Mouse (Mus musculus): ENCODE measurements around the gene Ltc4s. TPM values are rescaled to one million over a fixed set of nuclear protein-coding genes. Genes with fewer than 3 reads are reported as not detected.

The Ltc4s gene
- total and polyA plus RNA-seq, 3 experiments = 0.47 to 2.0 (median 1.4) TPM

DNA sequence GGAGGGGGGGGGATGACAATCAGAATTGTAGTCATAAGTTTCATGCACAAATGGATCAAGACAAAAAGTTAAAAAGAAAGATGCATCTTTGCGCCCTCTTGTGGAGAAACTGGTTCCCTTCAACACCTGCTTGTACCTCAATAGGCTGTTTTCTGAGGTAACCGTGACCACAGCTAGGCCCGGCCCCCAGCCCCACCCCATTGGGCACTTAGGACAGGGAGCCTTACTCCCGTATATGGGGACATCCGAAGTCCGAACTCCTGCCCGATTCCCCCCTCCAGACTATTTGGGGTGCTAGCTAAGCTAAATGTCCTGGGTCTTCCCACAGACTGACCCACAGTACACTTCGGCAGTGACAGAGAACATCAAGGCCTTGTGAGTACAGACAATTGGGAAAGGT is 7.0 kb downstream of the Ltc4s start:
- peak; percentile 83 for DNase-seq (ENCODE audit: extremely low read depth)
- Histone ChIP-seq H3K9me3 (replicated peaks; ENCODE audit: low read length) (no peaks in the 10 kb centered on the region), H3K27ac (ENCODE audit: insufficient read depth, low read depth) (no peak overlapping the region), H3K4me2 (ENCODE audit: insufficient read depth, low read depth, poor library complexity, severe bottlenecking) (no peak overlapping the region), H3K27me3 (replicated peaks) (no peaks in the 10 kb centered on the region), H3K79me2 (replicated peaks; ENCODE audit: control insufficient read depth, extremely low read depth, insufficient read depth, poor library complexity, severe bottlenecking) (no peaks in the 10 kb centered on the region; the same call in 1 of the 2 replicates), H3K36me3 (replicated peaks in 1 of 2; ENCODE audit: control insufficient read depth in 1 of 2, insufficient read depth in 1 of 2, low read length in 1 of 2) (peaks cover 42 to 76% of the 10 kb centered on the region in 2 experiments), H3K9ac (ENCODE audit: insufficient read depth, low read depth) (no peak overlapping the region), H3K4me1 (ENCODE audit: control insufficient read depth in 1 of 2, insufficient read depth in 2 of 2) (peaks cover 22 to 57% of the 10 kb centered on the region in 2 experiments), H3K4me3 (replicated peaks in 1 of 3; ENCODE audit: low read depth in 2 of 3, low read length in 2 of 3, poor library complexity in 1 of 3) (no peak overlapping the region)
- dilution Hi-C loops (cut with MboI; ENCODE audit: extremely low pct_ligation_motif_present, extremely low pct_unique_long_range_greater_than_20kb, low sequenced_read_pairs) (no loop called here), in situ Hi-C loops (cut with MboI; ENCODE audit: low pct_ligation_motif_present, low pct_unique_long_range_greater_than_20kb, low sequenced_read_pairs) (no loop called here)
- TF ChIP-seq ZNF384 (IDR thresholded peaks at IDR 0.05; ENCODE audit: low read depth, low read length) = peak; percentile 32; the same call in 1 of the 2 replicates
- TF ChIP-seq E2F4 (IDR thresholded peaks at IDR 0.05; ENCODE audit: insufficient replicate concordance, low read depth, low read length) = no peak; the same call in 1 of the 2 replicates
- TF ChIP-seq KAT2A (IDR thresholded peaks at IDR 0.05; ENCODE audit: insufficient replicate concordance, low read length) = no peak
- no peak for TF ChIP-seq ZMIZ1 (IDR thresholded peaks at IDR 0.05; ENCODE audit: low read depth, low read length)
- no peak for TF ChIP-seq ZKSCAN1 (IDR thresholded peaks at IDR 0.05; ENCODE audit: borderline replicate concordance, low read depth, low read length)
- no peak for TF ChIP-seq RCOR1 (conservative IDR thresholded peaks at IDR 0.05; ENCODE audit: low read depth, low read length)
- no peak for TF ChIP-seq POLR2AphosphoS2 (IDR thresholded peaks at IDR 0.05; ENCODE audit: low read depth, low read length)
- no peak for TF ChIP-seq IRF4 (IDR thresholded peaks at IDR 0.05; ENCODE audit: low read depth, low read length)
- TF ChIP-seq JUN (IDR thresholded peaks at IDR 0.05; ENCODE audit: insufficient read depth, low read depth, low read length) = no peak
- TF ChIP-seq SIN3A (IDR thresholded peaks at IDR 0.05; ENCODE audit: low read length) = 0 out of 2 replicates have a peak, but pooled peaks have one; percentile 72
- no peak for TF ChIP-seq MXI1 (IDR thresholded peaks at IDR 0.05; ENCODE audit: low read depth, low read length)
- TF ChIP-seq EP300 (IDR thresholded peaks at IDR 0.05; ENCODE audit: low read length) = no peak
- TF ChIP-seq TBP (conservative IDR thresholded peaks at IDR 0.05; ENCODE audit: low read depth, low read length) = no peak
- no peak for TF ChIP-seq PAX5 (IDR thresholded peaks at IDR 0.05; ENCODE audit: low read length)
- peak; percentile 62; the same call in 1 of the 2 replicates for TF ChIP-seq MYC (IDR thresholded peaks at IDR 0.05; ENCODE audit: low read depth, low read length)
- peak; percentile 59 to 86; a peak in 3 of 4 replicates for TF ChIP-seq CTCF (conservative IDR thresholded peaks at IDR 0.05 in 1 of 2, IDR thresholded peaks at IDR 0.05 in 1 of 2; ENCODE audit: low read depth in 2 of 2, low read length in 2 of 2)
- TF ChIP-seq TCF12 (IDR thresholded peaks at IDR 0.05; ENCODE audit: low read depth, low read length) = peak; percentile 56; the same call in 1 of the 2 replicates
- TF ChIP-seq UBTF (IDR thresholded peaks at IDR 0.05; ENCODE audit: low read depth, low read length) = no peak
- 0 out of 2 replicates have a peak, but pooled peaks have one; percentile 27 for TF ChIP-seq ELF1 (IDR thresholded peaks at IDR 0.05; ENCODE audit: low read depth, low read length)
- 0 out of 2 replicates have a peak, but pooled peaks have one; percentile 26 for TF ChIP-seq MAX (IDR thresholded peaks at IDR 0.05; ENCODE audit: low read length)
- no peak for TF ChIP-seq ETS1 (conservative IDR thresholded peaks at IDR 0.05; ENCODE audit: low read depth, low read length)
- no peak for TF ChIP-seq POLR2A (IDR thresholded peaks at IDR 0.05; ENCODE audit: low read depth, low read length)
- TF ChIP-seq NRF1 (IDR thresholded peaks at IDR 0.05; ENCODE audit: low read depth, low read length) = no peak
- 0 out of 2 replicates have a peak, but pooled peaks have one; percentile 17 for TF ChIP-seq MEF2A (IDR thresholded peaks at IDR 0.05; ENCODE audit: borderline replicate concordance, low read depth, low read length)
- no peak for TF ChIP-seq CHD2 (IDR thresholded peaks at IDR 0.05; ENCODE audit: low read length)
- peak; percentile 76 for TF ChIP-seq RAD21 (IDR thresholded peaks at IDR 0.05; ENCODE audit: low read depth, low read length)
- TF ChIP-seq SMC3 (IDR thresholded peaks at IDR 0.05; ENCODE audit: low read depth, low read length) = peak; percentile 90
- TF ChIP-seq MAZ (IDR thresholded peaks at IDR 0.05; ENCODE audit: low read depth, low read length) = peak; percentile 78; the same call in 1 of the 2 replicates
- 0 out of 2 replicates have a peak, but pooled peaks have one; percentile 19 for TF ChIP-seq BHLHE40 (IDR thresholded peaks at IDR 0.05; ENCODE audit: low read depth, low read length)
- no peak for TF ChIP-seq GABPA (IDR thresholded peaks at IDR 0.05; ENCODE audit: insufficient replicate concordance, low read depth, low read length)
- TF ChIP-seq JUND (conservative IDR thresholded peaks at IDR 0.05; ENCODE audit: low read depth, low read length) = 0 out of 2 replicates have a peak, but pooled peaks have one; percentile 20
- no peak for TF ChIP-seq USF1 (IDR thresholded peaks at IDR 0.05; ENCODE audit: low read depth, low read length)
- peak; percentile 56; the same call in 1 of the 2 replicates for TF ChIP-seq NELFE (IDR thresholded peaks at IDR 0.05; ENCODE audit: low read depth, low read length)
- no peak for TF ChIP-seq CHD1 (IDR thresholded peaks at IDR 0.05; ENCODE audit: low read depth, low read length)
- 0 out of 2 replicates have a peak, but pooled peaks have one; percentile 10 for TF ChIP-seq HCFC1 (IDR thresholded peaks at IDR 0.05; ENCODE audit: low read depth, low read length)
- peak; percentile 50; the same call in 1 of the 2 replicates for TF ChIP-seq ZC3H11A (IDR thresholded peaks at IDR 0.05; ENCODE audit: low read depth, low read length)
- no peak for TF ChIP-seq USF2 (conservative IDR thresholded peaks at IDR 0.05; ENCODE audit: low read depth, low read length)
- no peak for TF ChIP-seq MAFK (IDR thresholded peaks at IDR 0.05; ENCODE audit: insufficient replicate concordance, low read length)
